Mouse (Mus musculus): ENCODE measurements around the gene Zbtb12.
A peak's percentile ranks its signal among the peaks of the same experiment; 100 is the strongest.
"Not testable (repeated sequence)": the region's sequence is repeated elsewhere in the genome, so short reads cannot be mapped to it uniquely, and the experiment has no call there.

Gene Zbtb12

GRCm38 (mm10) chr17:34901948-34902347, 22.7 kb downstream of the Zbtb12 start:
- DNase-seq (ENCODE audit: low read depth, low spot score): not testable (repeated sequence)

GRCm38 (mm10) chr17:34902895-34903294, 23.6 kb downstream of the Zbtb12 start:
- no peak for DNase-seq (ENCODE audit: low read depth, low spot score)

GRCm38 (mm10) chr17:34910982-34911381, 31.7 kb downstream of the Zbtb12 start:
- DNase-seq (ENCODE audit: low read depth, low spot score): no peak

- DNase-seq (ENCODE audit: low read depth, low spot score): peak; percentile 78
These were observed 32.7 kb downstream of the Zbtb12 start for GRCm38 (mm10) chr17:34911945-34912351.

- DNase-seq (ENCODE audit: low read depth, low spot score): no peak
These were observed 34.8 kb downstream of the Zbtb12 start, which contains the start of gene Slc44a4 for GRCm38 (mm10) chr17:34913930-34914665. Gene Slc44a4 (plus strand): TSS chr17:34914466.

GRCm38 (mm10) chr17:34915410-34915831, 36.1 kb downstream of the Zbtb12 start:
- peak; percentile 64 for DNase-seq (ENCODE audit: low read depth, low spot score)

- peak; percentile 39 for DNase-seq (ENCODE audit: low read depth, low spot score)
These were observed 37.0 kb downstream of the Zbtb12 start for GRCm38 (mm10) chr17:34916316-34916715.

- no peak for DNase-seq (ENCODE audit: low read depth, low spot score)
These were observed 37.9 kb downstream of the Zbtb12 start for GRCm38 (mm10) chr17:34917188-34917587.

- DNase-seq (ENCODE audit: low read depth, low spot score): peak; percentile 48
These were observed 43.7 kb downstream of the Zbtb12 start for GRCm38 (mm10) chr17:34922939-34923338.

GRCm38 (mm10) chr17:34924258-34924657, 45.0 kb downstream of the Zbtb12 start:
- DNase-seq (ENCODE audit: low read depth, low spot score): no peak

- no peak for DNase-seq (ENCODE audit: low read depth, low spot score)
These were observed 48.2 kb downstream of the Zbtb12 start for GRCm38 (mm10) chr17:34927306-34928019.

GRCm38 (mm10) chr17:34928841-34929240, 49.6 kb downstream of the Zbtb12 start:
- no peak for DNase-seq (ENCODE audit: low read depth, low spot score)

- DNase-seq (ENCODE audit: low read depth, low spot score): peak; percentile 100
These were observed 51.9 kb downstream of the Zbtb12 start, which contains the start of gene Neu1 for GRCm38 (mm10) chr17:34931061-34931734. Gene Neu1 (plus strand): TSS chr17:34931253.

GRCm38 (mm10) chr17:34931735-34932098, 52.4 kb downstream of the Zbtb12 start:
- DNase-seq (ENCODE audit: low read depth, low spot score): no peak

- no peak for DNase-seq (ENCODE audit: low read depth, low spot score)
These were observed 53.0 kb downstream of the Zbtb12 start for GRCm38 (mm10) chr17:34932287-34932686.

- no peak for DNase-seq (ENCODE audit: low read depth, low spot score)
These were observed 54.7 kb downstream of the Zbtb12 start for GRCm38 (mm10) chr17:34934031-34934430.

GRCm38 (mm10) chr17:34934830-34935229, 55.5 kb downstream of the Zbtb12 start:
- no peak for DNase-seq (ENCODE audit: low read depth, low spot score)

GRCm38 (mm10) chr17:34937960-34938505, 58.8 kb downstream of the Zbtb12 start:
- no peak for DNase-seq (ENCODE audit: low read depth, low spot score)

GRCm38 (mm10) chr17:34941344-34942041, 62.2 kb downstream of the Zbtb12 start:
- DNase-seq (ENCODE audit: low read depth, low spot score): no peak

- DNase-seq (ENCODE audit: low read depth, low spot score): peak; percentile 58
These were observed 64.0 kb downstream of the Zbtb12 start for GRCm38 (mm10) chr17:34943128-34943815.

GRCm38 (mm10) chr17:34944362-34944761, 65.1 kb downstream of the Zbtb12 start:
- peak; percentile 66 for DNase-seq (ENCODE audit: low read depth, low spot score)
